Mouse (Mus musculus): ENCODE data around the gene Atxn1.

Gene Atxn1

GRCm38 (mm10) chr13:45662216-45662615 lies 302.6 kb downstream of the Atxn1 start:
- DNase-seq: no peak

- no peak for DNase-seq
Observed at GRCm38 (mm10) chr13:45661283-45662185, 303.3 kb downstream of the Atxn1 start.

GRCm38 (mm10) chr13:45659813-45660212 lies 305.0 kb downstream of the Atxn1 start:
- no peak for DNase-seq

- no peak for DNase-seq
Observed at GRCm38 (mm10) chr13:45658343-45658742, 306.5 kb downstream of the Atxn1 start.

- no peak for DNase-seq
Observed at GRCm38 (mm10) chr13:45657176-45657575, 307.6 kb downstream of the Atxn1 start.

- no peak for DNase-seq
Observed at GRCm38 (mm10) chr13:45651652-45652241, 313.1 kb downstream of the Atxn1 start.

GRCm38 (mm10) chr13:45649197-45649812 lies 315.5 kb downstream of the Atxn1 start:
- no peak for DNase-seq

GRCm38 (mm10) chr13:45643780-45644395 lies 320.9 kb downstream of the Atxn1 start:
- DNase-seq: no peak

- no peak for DNase-seq
Observed at GRCm38 (mm10) chr13:45642913-45643312, 321.9 kb downstream of the Atxn1 start.

- no peak for DNase-seq
Observed at GRCm38 (mm10) chr13:45640431-45640830, 324.4 kb downstream of the Atxn1 start.

GRCm38 (mm10) chr13:45638281-45638680 lies 326.5 kb downstream of the Atxn1 start:
- no peak for DNase-seq

GRCm38 (mm10) chr13:45637324-45637723 lies 327.5 kb downstream of the Atxn1 start:
- peak; percentile 45 to 73 for DNase-seq

GRCm38 (mm10) chr13:45636435-45636834 lies 328.4 kb downstream of the Atxn1 start:
- DNase-seq: peak in 1 of 2 experiments; percentile 44

GRCm38 (mm10) chr13:45633918-45634317 lies 330.9 kb downstream of the Atxn1 start:
- DNase-seq: no peak

- DNase-seq: no peak
Observed at GRCm38 (mm10) chr13:45632133-45632532, 332.7 kb downstream of the Atxn1 start.

GRCm38 (mm10) chr13:45630518-45631290 lies 334.1 kb downstream of the Atxn1 start:
- no peak for DNase-seq

- no peak for DNase-seq
Observed at GRCm38 (mm10) chr13:45629750-45630149, 335.1 kb downstream of the Atxn1 start.

- DNase-seq: no peak
Observed at GRCm38 (mm10) chr13:45628341-45628740, 336.5 kb downstream of the Atxn1 start.

- peak; percentile 11 to 45 for DNase-seq
Observed at GRCm38 (mm10) chr13:45627206-45627751, 337.5 kb downstream of the Atxn1 start.

- DNase-seq: no peak
Observed at GRCm38 (mm10) chr13:45625740-45626139, 339.1 kb downstream of the Atxn1 start.

- DNase-seq: no peak
Observed at GRCm38 (mm10) chr13:45623846-45624245, 341.0 kb downstream of the Atxn1 start.

Measured in kidney, postnatal 25 days (tissue).